Mouse (Mus musculus): ENCODE data around the gene Cacna1d. TPM values are rescaled to one million over a fixed set of nuclear protein-coding genes. Genes with fewer than 3 reads are reported as not detected.

Gene Cacna1d
- total and polyA plus RNA-seq, 3 experiments: 0.04 to 0.66 (median 0.08) TPM

DNA sequence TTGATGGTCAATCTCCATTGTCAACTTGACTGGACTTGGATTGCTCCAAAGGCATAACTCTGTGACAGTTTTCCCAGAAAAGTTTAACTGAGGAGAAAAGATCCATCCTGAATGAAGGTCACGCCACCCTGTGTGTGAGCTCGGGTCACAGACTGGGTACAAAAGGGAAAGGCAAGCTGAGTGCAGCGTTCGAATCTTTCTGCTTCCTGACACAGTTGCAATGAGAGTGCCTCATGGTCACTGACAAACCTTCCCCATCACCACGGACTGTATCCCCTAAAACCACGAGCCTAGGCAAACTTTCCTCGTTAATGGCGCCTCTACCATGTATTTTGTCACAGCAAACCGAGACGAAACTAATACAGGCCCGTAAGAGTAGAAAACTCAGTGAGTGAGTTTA lies 325.2 kb downstream of the Cacna1d start:
- Histone ChIP-seq H3K4me1 (ENCODE audit: control insufficient read depth in 1 of 2, insufficient read depth in 2 of 2) (0 out of 4 replicates have a peak, but pooled peaks cover 0 to 5% of the 10 kb centered on the region in 2 experiments), H3K27me3 (replicated peaks) (no peaks in the 10 kb centered on the region), H3K4me3 (replicated peaks in 1 of 3; ENCODE audit: low read depth in 2 of 3, low read length in 2 of 3, poor library complexity in 1 of 3) (no peak overlapping the region), H3K9me3 (replicated peaks; ENCODE audit: low read length) (no peaks in the 10 kb centered on the region), H3K36me3 (replicated peaks in 1 of 2; ENCODE audit: control insufficient read depth in 1 of 2, insufficient read depth in 1 of 2, low read length in 1 of 2) (no peaks in the 10 kb centered on the region), H3K9ac (ENCODE audit: insufficient read depth, low read depth) (no peak overlapping the region), H3K4me2 (ENCODE audit: insufficient read depth, low read depth, poor library complexity, severe bottlenecking) (no peak overlapping the region), H3K79me2 (replicated peaks; ENCODE audit: control insufficient read depth, extremely low read depth, insufficient read depth, poor library complexity, severe bottlenecking) (no peaks in the 10 kb centered on the region), H3K27ac (ENCODE audit: insufficient read depth, low read depth) (no peak overlapping the region)
- TF ChIP-seq BHLHE40 (IDR thresholded peaks at IDR 0.05; ENCODE audit: low read depth, low read length) (no peak), USF2 (conservative IDR thresholded peaks at IDR 0.05; ENCODE audit: low read depth, low read length) (no peak), CHD1 (IDR thresholded peaks at IDR 0.05; ENCODE audit: low read depth, low read length) (no peak)
- dilution Hi-C loops (cut with MboI; ENCODE audit: extremely low pct_ligation_motif_present, extremely low pct_unique_long_range_greater_than_20kb, low sequenced_read_pairs) (no loop called here), in situ Hi-C loops (cut with MboI; ENCODE audit: low pct_ligation_motif_present, low pct_unique_long_range_greater_than_20kb, low sequenced_read_pairs) (no loop called here)
- no peak for DNase-seq (ENCODE audit: extremely low read depth)

DNA sequence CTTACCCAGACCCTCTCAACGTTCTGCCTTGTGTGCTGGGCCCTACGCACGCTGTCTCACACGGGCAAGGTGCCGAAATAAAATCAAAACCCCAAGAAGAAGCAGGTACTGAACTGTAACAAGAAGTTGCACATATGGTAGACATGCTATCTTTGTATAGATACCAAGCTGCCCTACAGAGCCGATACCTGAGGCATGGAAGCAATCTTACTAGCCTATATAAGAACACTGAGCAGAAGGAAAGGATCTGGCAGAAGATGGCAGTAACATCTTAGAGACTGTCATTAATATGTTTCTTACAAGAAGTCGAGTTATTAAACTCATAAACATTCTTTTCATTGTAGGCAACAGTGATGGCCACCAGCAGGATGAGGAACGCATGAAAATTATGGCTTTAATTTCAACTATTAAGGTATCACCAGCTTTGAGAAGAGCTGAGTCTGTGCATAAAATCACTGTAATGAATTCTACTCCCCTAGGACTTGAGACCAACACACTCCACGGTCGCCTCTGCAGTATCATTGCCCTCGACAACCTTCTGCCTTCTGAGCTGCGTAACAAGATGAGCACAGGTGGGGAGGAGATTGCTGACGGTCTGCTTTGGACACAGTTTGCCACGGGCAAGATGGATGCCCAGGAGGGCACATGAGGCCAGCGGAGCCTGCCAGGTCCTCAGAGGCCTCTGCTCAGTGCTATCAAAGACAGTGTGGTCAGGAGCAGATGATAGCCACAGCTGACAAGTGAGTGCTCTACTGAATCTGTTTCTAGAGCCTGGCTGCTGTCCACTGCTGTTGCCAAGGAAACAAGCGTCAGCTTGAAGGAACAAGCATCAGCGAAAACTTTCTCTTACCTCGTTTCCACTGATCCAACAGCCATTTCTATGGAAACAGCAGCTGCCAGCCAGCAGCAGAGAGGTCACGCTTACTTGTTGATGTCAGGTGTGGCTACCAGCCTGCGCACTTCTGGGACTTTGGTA lies 327.2 kb downstream of the Cacna1d start:
- no peaks in the 10 kb centered on the region for H3K79me2 ChIP-seq (replicated peaks; ENCODE audit: control insufficient read depth, extremely low read depth, insufficient read depth, poor library complexity, severe bottlenecking)
- H3K4me1 ChIP-seq (ENCODE audit: control insufficient read depth in 1 of 2, insufficient read depth in 2 of 2): 0 out of 4 replicates have a peak, but pooled peaks cover 0 to 5% of the 10 kb centered on the region in 2 experiments
- no peak overlapping the region for H3K27ac ChIP-seq (ENCODE audit: insufficient read depth, low read depth)
- dilution Hi-C loops (cut with MboI; ENCODE audit: extremely low pct_ligation_motif_present, extremely low pct_unique_long_range_greater_than_20kb, low sequenced_read_pairs) (no loop called here), in situ Hi-C loops (cut with MboI; ENCODE audit: low pct_ligation_motif_present, low pct_unique_long_range_greater_than_20kb, low sequenced_read_pairs) (no loop called here)
- H3K9me3 ChIP-seq (replicated peaks; ENCODE audit: low read length): no peaks in the 10 kb centered on the region
- TF ChIP-seq ZNF384 (IDR thresholded peaks at IDR 0.05; ENCODE audit: low read depth, low read length) (no peak), POLR2A (IDR thresholded peaks at IDR 0.05; ENCODE audit: low read depth, low read length) (no peak), TBP (conservative IDR thresholded peaks at IDR 0.05; ENCODE audit: low read depth, low read length) (no peak), CHD1 (IDR thresholded peaks at IDR 0.05; ENCODE audit: low read depth, low read length) (no peak), JUN (IDR thresholded peaks at IDR 0.05; ENCODE audit: insufficient read depth, low read depth, low read length) (no peak), E2F4 (IDR thresholded peaks at IDR 0.05; ENCODE audit: insufficient replicate concordance, low read depth, low read length) (no peak)
- H3K4me3 ChIP-seq (replicated peaks in 1 of 3; ENCODE audit: low read depth in 2 of 3, low read length in 2 of 3, poor library complexity in 1 of 3): no peak overlapping the region
- H3K27me3 ChIP-seq (replicated peaks): no peaks in the 10 kb centered on the region
- no peak for DNase-seq (ENCODE audit: extremely low read depth)
- no peak overlapping the region for H3K4me2 ChIP-seq (ENCODE audit: insufficient read depth, low read depth, poor library complexity, severe bottlenecking)
- H3K36me3 ChIP-seq (replicated peaks in 1 of 2; ENCODE audit: control insufficient read depth in 1 of 2, insufficient read depth in 1 of 2, low read length in 1 of 2): no peaks in the 10 kb centered on the region
- H3K9ac ChIP-seq (ENCODE audit: insufficient read depth, low read depth): no peak overlapping the region

DNA sequence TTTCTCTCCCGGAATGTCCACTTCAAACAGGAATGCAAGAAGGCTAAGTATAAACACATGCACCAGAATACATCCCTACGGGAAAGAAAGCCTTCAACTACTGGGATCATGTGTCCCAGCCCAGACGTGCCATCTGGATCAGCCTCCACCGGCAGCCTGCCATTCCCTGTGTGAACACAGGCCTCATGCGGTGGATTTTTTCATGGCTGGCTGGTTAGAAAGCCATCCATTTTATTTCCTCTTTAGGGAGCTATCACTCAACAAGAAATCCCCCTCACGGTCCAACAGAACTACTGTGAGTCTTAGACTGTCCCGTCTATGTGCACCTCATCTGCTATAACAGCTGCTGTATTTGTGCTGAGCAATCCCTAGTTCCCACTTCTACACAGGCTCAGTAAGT lies 343.5 kb downstream of the Cacna1d start:
- dilution Hi-C loops (cut with MboI; ENCODE audit: extremely low pct_ligation_motif_present, extremely low pct_unique_long_range_greater_than_20kb, low sequenced_read_pairs): no loop called here
- Histone ChIP-seq H3K4me2 (ENCODE audit: insufficient read depth, low read depth, poor library complexity, severe bottlenecking) (no peak overlapping the region), H3K9me3 (replicated peaks; ENCODE audit: low read length) (no peaks in the 10 kb centered on the region), H3K4me1 (ENCODE audit: control insufficient read depth in 1 of 2, insufficient read depth in 2 of 2) (peaks cover 3 to 11% of the 10 kb centered on the region in 2 experiments; a peak in 2 of 4 replicates), H3K9ac (ENCODE audit: insufficient read depth, low read depth) (no peak overlapping the region), H3K4me3 (replicated peaks in 1 of 3; ENCODE audit: low read depth in 2 of 3, low read length in 2 of 3, poor library complexity in 1 of 3) (no peak overlapping the region), H3K27ac (ENCODE audit: insufficient read depth, low read depth) (no peak overlapping the region), H3K36me3 (replicated peaks in 1 of 2; ENCODE audit: control insufficient read depth in 1 of 2, insufficient read depth in 1 of 2, low read length in 1 of 2) (no peaks in the 10 kb centered on the region), H3K27me3 (replicated peaks) (no peaks in the 10 kb centered on the region), H3K79me2 (replicated peaks; ENCODE audit: control insufficient read depth, extremely low read depth, insufficient read depth, poor library complexity, severe bottlenecking) (no peaks in the 10 kb centered on the region)
- in situ Hi-C loops (cut with MboI; ENCODE audit: low pct_ligation_motif_present, low pct_unique_long_range_greater_than_20kb, low sequenced_read_pairs): no loop called here
- no peak for TF ChIP-seq CTCF (conservative IDR thresholded peaks at IDR 0.05 in 1 of 2, IDR thresholded peaks at IDR 0.05 in 1 of 2; ENCODE audit: low read depth in 2 of 2, low read length in 2 of 2)
- no peak for TF ChIP-seq RCOR1 (conservative IDR thresholded peaks at IDR 0.05; ENCODE audit: low read depth, low read length)
- TF ChIP-seq E2F4 (IDR thresholded peaks at IDR 0.05; ENCODE audit: insufficient replicate concordance, low read depth, low read length): no peak
- no peak for TF ChIP-seq IRF4 (IDR thresholded peaks at IDR 0.05; ENCODE audit: low read depth, low read length)
- TF ChIP-seq POLR2A (IDR thresholded peaks at IDR 0.05; ENCODE audit: low read depth, low read length): no peak
- no peak for TF ChIP-seq MAX (IDR thresholded peaks at IDR 0.05; ENCODE audit: low read length)
- TF ChIP-seq USF1 (IDR thresholded peaks at IDR 0.05; ENCODE audit: low read depth, low read length): no peak
- TF ChIP-seq ELF1 (IDR thresholded peaks at IDR 0.05; ENCODE audit: low read depth, low read length): no peak
- TF ChIP-seq HCFC1 (IDR thresholded peaks at IDR 0.05; ENCODE audit: low read depth, low read length): no peak
- TF ChIP-seq ZNF384 (IDR thresholded peaks at IDR 0.05; ENCODE audit: low read depth, low read length): no peak
- TF ChIP-seq TBP (conservative IDR thresholded peaks at IDR 0.05; ENCODE audit: low read depth, low read length): no peak
- DNase-seq (ENCODE audit: extremely low read depth): no peak

Measured in CH12.LX (cell line).